Mouse (Mus musculus) erythroblast, embryonic 14.5 days (primary cell): ENCODE data around the gene Arhgap45.

Source experiments
- GATA1 ChIP-seq: IDR thresholded peaks from 2 replicates; pipeline ENCODE4 v1.6.1; 2012; ENCODE audit warnings: low read length, inconsistent platforms, mixed read lengths
- TAL1 ChIP-seq: IDR thresholded peaks from 3 replicates; pipeline ENCODE4 v1.6.1; 2012; ENCODE audit warnings: low read length, inconsistent platforms, mixed read lengths

GRCm38 (mm10) chr10:80035686-80036085 is 19.2 kb downstream of the Arhgap45 start:
- TF ChIP-seq GATA1 (no peak), TAL1 (no peak)
